Mouse (Mus musculus) thymus, postnatal 36 days (tissue): Measurements from ENCODE around the gene Syde1.
"Not testable (repeated sequence)": the region's sequence is repeated elsewhere in the genome, so short reads cannot be mapped to it uniquely, and the experiment has no call there.

Experiments
- DNase-seq, 2 experiments: peaks; one replicate each; pipeline ENCODE4 v3.0.0; 2022; ENCODE audit warnings: mixed read lengths in 2 of 2

The Syde1 gene

DNA sequence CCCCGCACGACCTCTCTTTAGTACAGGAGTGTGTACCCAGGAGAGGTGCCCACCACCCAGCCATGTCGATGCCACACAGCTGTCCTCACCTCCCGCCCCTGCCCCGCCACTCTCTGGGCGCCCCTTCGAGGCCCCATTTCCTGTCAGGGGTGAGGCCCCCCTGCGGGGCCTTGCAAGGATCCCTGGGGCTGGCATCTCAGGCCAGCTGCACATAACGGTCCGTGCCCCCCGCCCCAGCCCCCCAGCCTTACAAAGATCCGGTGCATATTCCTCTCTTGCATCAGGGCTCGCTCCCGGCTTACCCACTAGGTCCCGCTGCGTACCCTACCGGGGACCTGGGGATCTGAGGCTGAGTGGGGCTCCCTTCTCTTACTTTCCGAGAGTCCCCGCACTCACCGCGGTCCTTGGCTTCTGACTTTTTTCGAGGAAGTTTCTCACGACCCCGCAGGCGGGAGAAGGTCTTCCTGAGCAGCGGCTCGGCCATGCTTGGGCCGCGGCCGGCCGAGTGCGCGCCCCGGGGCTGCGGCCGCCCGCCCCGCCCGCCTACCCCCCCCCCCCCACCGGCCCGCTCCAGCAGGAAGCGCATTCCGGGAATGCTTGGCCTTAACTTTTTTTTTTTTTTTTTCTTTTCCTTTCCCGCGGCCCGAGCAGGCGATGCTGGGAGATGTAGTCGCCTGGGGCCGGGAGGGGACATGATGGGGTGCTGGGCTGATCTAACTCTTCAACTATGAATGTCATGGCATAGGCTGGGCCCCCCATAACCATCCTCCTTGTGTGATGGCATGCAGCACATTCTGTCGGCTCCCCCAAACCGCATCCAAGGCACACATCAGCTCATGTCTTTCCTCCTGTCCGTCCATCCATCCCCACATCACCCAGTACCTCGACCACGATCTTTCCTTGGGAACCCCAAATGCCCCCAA lies at the start of gene Syde1:
Syde1 (minus strand) TSS at position 559 of the 923 bp plus-strand sequence.
- peak; percentile 83 to 93 for DNase-seq

DNA sequence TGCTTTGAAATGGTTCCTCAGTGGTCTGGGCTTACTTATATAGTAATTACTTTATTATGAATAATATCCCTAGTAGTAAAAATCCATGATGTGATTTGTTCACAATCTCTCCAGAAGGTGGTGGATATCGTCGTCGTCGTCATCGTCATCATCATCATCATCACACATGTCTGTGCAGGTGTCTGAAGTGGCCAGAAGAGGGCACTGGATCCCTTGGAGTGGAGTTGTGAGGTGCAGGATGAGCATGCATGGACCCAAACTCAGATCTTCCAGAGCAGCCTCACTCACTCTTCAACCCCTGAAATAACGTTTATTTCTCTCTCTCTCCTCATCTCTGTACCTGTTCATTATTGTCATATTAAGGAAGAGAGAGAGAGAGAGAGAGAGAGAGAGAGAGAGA lies 40.5 kb upstream of the Syde1 start:
- peak; percentile 7 to 18 for DNase-seq

DNA sequence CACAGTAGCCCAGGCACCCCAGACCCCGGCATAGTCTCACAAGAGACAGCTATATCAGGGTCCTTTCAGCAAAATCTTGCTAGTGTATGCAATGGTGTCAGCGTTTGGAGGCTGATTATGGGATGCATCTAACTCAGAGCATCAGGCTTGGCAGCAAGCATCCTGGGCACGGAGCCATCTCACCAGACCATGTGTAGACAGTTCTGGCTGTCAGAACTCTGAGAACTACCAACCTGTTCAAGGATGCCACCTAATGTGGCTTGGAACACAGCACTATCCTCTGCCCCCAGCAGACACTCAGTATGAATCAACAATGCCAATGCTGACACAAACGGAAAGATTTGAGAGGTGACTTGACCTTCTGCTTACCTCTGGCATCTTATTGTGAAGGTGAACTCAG lies 38.4 kb upstream of the Syde1 start:
- no peak for DNase-seq

DNA sequence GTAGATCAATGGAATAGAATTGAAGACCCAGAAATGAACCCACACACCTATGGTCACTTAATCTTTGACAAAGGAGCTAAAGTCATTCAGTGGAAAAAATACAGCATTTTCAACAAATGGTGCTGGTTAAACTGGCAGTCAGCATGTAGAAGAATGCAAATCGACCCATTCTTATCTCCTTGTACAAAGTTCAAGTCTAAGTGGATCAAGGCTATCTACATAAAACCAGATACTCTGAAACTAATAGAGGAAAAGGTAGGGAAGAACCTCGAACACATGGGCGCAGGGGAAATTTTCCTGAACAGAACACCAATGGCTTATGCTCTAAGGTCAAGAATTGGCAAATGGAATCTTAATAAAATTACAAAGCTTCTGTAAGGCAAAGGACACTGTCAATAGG lies 31.4 kb upstream of the Syde1 start:
- DNase-seq = not testable (repeated sequence)

DNA sequence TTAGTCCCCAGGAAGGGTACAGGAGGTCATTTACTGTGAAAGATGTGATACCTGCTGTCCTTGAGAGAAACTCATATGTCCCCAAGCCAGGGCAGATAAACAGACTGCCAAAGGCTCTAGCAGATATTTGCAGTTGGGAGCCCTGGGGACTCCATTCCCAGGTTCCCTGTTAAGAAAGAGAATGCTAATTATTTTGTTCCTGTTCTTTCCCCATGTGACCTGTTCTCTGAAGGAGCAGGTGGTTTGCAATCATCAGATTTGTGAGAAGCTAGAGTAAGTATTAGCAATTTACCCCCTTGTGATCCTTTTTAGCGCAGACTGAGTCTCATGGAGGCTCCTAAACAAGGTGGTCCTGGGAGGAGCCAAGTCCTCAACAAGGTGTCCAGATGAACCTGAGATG lies 26.2 kb upstream of the Syde1 start, which contains the start of gene Olfr1357:
Olfr1357 (minus strand) TSS at position 101 of the 400 bp plus-strand sequence.
- DNase-seq = no peak

DNA sequence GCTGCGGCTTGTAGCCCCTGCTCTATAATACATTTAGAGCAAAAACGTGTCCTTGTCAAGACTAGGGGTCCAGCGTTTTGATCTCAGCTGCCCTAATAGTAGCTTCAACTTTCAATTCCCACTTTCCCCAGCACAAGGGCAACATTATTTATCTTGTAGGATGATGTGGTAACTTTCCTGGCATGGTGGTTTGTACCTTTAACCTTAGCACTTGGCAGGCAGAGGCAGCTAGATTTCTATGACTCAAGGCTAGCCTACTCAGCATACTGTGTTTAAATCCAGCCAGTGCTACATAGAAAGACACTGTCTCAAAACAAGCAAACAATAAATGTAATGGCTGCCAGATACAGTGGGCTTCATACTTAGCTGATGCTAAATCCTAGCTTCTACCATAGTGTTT lies 15.8 kb upstream of the Syde1 start:
- DNase-seq = no peak

DNA sequence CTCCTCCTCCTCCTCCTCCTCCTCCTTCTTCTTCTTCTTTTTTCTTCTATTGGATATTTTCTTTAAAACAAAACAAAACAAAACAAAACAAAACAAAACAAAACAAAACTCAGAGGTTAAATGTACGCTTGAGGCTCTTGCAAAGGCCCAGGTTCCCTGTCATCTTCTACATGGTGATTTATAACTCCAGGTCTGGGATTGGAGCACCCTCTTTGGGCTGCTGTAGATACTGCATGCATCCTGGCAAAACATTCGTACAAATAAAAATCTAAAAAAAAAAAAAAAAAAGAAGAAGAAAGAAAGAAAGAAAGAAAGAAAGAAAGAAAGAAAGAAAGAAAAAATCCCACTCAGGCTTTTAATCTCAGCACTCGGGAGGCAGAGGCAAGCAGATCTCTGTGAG lies 13.3 kb upstream of the Syde1 start:
- peak; percentile 68 to 72 for DNase-seq

DNA sequence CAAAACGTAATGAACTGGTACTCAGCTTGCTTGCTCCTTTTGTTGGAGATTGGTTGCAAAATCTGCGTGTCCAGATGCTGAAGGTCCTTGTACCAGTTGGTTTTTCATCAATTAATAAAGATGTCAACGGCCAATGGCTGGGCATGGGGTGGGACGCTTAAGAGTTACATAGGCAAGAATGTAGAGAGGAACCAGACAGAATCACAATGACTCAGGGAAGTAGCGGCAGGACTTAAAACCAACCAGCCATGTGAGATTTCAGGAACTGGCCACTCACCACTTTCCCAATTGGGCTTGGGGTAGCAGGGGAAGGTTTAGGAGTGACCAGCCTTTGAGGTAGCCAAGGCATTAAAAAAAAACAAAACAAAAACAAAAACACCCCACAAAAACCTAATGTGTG lies 8.1 kb upstream of the Syde1 start:
- DNase-seq = no peak

DNA sequence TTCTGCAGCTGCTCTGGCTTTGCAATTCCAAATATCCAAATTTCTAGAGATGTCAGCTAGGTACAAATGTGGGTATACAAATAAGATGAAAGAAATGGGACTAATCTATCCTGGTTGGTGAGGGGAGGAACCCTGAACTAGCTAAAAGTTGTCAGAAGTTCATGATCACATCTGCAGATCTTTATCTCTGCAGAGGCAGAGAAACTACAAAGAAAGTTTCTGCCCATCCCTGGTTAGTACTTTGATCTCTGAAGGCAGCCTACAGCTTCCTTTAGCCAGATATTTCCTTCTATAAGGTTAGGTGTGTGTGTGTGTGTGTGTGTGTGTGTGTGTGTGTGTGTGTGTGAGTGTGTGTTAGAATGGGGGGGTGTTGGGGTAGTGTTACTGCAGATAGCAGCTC lies 2.8 kb upstream of the Syde1 start:
- DNase-seq = no peak

DNA sequence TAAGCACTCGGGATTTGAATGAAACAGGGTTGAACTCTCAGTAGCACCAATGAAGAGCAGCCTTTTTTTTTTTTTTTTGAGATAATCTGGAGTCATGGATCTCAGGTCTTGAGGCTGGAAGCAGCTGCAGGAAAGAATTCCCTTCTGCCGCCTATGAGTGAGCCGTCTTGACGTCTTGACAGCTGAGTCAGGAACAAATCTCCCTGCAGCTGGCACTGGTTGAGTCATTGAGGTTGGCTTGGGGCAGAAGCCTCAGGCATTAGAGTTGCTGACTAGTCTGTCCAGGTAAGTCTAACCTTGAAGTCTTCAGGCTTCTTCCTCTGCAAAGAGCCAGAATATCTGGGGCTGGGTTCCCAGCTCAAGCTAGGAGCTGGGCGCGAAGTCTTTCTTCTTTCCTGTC lies 2.4 kb upstream of the Syde1 start:
- no peak for DNase-seq

DNA sequence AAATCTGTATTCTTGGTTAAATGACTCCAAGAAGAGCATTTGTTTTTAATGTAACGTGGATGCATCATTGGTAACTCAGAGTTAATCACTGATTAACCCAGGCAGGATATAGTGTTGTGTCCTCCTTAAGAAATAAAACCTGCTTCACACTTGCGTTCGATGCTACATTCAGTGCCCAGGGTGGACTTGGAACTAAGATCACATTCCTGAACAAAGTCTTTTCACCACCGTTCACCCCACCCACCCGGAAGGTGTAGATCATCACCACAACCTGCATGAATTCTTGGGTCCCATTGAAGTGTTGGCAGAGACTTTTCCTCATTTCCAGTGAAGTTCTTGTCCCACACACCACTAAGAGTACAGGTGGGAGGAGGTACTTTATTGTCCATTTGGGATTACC lies 2.0 kb upstream of the Syde1 start:
- no peak for DNase-seq

DNA sequence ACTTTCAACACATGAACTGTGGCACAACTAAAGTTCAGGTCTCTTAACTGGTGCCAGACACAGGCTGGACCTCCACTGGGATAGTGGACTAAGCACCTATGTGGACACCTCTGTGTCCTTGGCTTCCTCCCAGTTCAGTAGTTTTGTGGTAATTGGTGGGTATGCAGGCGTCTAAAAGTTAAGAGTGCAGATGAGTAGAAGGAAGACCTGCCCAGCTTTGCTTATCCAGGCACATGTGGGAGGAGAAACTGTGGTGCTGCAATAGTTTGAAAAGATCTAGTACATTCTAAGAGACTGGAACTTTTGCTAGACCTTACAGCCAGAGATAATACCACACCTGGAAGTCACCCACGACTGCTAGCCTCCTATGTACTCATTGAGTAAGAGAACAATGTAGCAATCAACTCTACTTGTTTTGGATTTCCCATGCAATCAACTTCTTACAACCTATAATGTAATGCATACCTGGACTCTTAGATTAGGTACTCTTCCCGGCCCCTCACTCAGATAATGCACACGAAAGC lies 1.2 kb upstream of the Syde1 start:
- no peak for DNase-seq

DNA sequence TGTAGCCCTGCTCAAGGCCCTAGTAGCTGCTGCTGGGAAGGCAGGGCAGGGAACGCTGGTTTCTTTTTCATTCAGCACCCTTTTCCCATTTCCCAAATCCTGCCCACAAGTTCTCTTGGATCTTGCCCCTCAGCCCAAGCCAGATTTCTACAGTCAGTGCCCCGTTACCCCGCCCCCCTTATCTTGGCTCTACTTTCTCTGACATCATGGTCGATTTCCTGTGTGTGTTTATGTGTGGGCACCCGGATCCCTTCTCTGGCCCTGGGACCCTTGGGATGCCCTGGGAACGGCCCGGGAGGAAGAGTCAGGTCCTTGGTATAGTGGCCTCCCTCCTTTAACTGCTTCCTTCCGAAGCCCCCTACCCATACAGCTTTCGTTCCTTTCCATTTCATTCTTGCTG lies 1.0 kb downstream of the Syde1 start:
- DNase-seq = peak; percentile 62 to 65

DNA sequence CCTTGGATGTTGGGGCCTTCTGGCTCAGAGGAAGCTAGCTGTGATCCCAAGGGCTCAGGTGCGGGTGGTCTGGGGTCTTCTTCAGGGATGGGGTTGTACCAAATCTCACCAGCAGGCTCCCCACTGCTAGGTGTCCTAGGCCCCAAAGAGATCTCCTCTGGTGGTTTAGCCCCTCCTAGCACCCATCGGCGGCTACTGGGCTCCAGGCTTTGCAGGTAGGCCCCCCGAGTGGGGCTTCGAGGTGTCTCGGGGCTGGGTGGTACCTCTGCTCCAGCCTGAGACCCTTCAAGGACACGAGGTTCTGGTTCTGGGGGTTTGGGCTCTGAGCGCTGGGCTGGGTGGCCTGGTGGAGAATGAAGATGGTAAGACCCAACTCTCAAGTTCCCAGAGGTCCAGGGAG lies 1.9 kb downstream of the Syde1 start:
- peak in 1 of 2 experiments; percentile 45 for DNase-seq

DNA sequence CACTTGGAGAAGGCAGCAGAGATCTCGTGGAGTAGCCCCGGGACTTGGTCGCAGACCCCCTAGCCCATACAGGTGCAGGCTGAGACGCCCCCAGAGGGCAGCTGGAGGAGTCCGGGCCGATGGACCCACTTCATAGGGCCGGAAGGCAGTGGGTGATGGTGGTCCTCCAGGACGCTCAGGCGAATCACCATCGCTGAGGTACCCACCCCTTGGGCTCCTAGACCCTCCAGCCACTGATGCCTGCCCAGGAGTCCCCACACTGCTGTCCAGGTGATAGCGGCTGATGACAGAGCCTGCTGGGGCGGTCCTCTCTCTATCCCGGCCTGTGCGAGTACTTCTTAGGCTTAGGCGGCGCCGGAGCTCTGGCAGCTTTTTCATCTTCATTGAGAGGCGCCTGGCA lies 2.5 kb downstream of the Syde1 start:
- peak in 1 of 2 experiments; percentile 35 for DNase-seq

DNA sequence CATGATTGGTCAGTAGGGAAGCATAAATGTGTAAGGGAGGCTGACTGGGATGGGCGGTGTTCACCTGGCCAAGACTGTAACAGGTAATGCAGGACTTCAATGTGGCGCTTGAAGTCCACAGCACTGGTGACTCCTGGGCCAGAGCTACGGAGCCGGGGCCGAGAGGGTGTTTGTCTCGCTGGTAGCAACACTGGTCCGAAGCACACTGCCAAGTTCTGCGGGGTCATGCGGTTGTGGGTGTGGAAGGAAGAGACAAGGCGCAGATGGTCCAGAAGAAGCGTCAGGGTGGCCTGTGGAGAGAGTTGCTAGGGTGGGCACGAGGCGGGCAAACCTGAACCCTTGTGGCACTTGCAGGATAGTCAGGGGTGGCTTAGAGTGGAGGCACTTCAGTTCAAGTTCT lies 5.7 kb downstream of the Syde1 start:
- peak in 1 of 2 experiments; percentile 9 for DNase-seq

DNA sequence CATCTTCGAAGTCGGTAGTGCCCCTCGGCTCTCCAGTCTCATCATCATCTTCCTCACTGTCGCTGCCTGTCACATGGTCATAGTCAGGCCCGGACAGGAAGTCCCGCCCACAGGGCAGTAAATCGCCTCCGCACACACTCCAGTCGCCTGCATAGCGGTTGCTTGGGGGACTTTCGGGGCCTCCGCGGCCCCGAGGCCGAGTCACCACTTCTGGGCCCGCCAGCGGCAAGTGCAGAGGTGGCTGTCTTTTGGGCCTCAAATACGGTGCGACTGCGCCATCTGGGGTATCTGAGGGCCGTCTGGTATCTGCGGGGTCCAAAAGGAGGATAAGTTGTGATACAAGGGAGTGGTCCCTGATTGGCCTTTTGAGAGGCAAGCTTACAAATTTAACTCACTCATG lies 6.2 kb downstream of the Syde1 start:
- peak in 1 of 2 experiments; percentile 24 for DNase-seq

DNA sequence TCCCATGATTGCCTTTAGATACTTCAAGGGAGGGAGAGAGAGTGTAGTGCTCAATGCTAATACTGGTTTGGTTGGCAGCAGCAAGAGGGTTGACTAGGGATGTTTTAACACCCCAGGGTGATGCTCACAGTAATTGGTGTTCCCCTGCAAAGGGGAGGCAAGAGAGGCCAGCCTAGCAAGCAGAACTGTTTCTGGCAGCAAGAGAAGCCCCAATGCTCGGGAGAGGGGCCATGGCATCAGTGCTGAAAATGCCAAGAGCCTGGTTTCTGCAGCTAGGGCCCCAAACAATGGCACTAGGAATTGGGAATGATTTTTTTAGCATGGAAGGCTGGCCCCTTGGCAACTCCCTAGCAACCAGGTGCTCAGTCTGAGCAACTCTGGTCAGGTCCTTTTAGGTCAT lies 6.8 kb downstream of the Syde1 start:
- DNase-seq = peak in 1 of 2 experiments; percentile 3

DNA sequence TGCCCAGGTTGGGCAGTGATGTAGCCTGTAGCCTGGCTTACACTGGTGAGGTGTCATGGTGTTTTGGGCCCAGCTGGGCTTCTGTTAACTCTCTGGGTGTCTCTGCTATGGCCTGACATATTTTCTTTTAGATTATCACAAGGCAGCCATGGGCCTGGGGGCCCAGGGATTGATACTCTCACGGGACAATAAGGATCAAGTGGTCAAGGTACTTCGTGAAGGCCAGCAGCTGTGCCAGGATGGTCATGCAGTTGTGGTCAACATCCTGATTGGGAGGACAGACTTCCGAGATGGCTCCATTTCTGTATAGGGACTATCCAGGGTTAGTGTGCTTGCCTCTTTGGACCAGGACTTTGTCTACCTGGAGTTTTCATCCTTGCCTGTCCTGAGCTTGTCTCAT lies 7.8 kb downstream of the Syde1 start:
- peak in 1 of 2 experiments; percentile 2 for DNase-seq

DNA sequence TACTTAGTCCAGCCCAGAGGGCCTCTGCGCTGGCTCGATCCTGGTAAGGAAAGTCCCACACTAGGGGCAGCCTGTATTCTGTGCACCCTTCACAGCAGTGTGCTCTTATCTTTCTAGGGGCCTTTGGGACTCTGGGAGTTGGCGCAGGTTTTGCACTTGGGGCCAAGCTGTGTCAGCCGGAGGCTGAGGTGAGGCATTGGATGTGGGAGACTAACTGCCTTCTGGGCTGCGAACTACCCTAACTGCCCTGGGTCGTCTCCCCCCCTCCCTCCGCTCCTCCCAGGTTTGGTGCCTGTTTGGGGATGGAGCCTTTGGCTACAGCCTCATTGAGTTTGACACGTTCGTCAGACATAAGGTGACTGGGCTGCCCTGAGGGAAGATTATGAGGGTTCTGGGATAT lies 8.4 kb downstream of the Syde1 start:
- no peak for DNase-seq

DNA sequence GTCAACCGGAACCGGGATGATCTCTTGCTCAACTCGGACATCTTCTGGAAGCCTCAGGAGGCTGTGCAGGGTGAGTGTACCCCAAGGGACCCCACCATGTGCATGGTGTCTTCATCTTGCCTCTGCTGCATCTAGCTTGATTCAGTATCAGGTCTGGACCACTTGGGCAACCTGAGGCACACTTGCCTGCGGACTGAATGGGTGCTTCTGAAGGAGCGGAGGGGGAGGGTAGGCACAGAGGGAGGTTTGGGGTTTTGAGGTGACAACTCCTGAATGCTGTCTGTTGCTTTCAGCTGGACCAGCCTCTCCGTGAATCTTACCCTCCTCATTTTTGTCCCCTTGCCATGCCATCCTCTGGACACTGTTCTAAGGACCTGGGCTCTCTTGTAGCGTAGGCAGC lies 10.6 kb downstream of the Syde1 start:
- DNase-seq = peak in 1 of 2 experiments; percentile 6

DNA sequence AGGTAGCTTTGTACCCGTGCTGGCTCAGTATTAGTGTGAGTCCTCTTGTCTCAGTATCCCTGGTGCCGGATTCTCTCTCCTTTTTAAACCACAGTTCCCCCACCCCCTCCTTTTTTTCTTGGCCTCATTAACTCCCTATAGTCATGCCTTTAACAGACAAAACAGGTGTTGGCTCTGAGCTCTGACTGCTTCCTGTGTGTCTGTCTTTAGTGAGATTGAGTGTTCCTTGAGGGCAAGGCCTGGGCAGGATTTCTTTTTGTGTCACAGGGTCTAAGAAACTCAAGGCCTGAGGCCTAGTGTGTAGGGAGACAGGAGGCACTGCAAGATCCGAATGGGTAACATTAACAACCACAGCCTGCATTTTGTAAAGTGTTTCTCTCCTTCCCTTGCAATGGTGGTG lies 13.6 kb downstream of the Syde1 start:
- DNase-seq = peak in 1 of 2 experiments; percentile 48

DNA sequence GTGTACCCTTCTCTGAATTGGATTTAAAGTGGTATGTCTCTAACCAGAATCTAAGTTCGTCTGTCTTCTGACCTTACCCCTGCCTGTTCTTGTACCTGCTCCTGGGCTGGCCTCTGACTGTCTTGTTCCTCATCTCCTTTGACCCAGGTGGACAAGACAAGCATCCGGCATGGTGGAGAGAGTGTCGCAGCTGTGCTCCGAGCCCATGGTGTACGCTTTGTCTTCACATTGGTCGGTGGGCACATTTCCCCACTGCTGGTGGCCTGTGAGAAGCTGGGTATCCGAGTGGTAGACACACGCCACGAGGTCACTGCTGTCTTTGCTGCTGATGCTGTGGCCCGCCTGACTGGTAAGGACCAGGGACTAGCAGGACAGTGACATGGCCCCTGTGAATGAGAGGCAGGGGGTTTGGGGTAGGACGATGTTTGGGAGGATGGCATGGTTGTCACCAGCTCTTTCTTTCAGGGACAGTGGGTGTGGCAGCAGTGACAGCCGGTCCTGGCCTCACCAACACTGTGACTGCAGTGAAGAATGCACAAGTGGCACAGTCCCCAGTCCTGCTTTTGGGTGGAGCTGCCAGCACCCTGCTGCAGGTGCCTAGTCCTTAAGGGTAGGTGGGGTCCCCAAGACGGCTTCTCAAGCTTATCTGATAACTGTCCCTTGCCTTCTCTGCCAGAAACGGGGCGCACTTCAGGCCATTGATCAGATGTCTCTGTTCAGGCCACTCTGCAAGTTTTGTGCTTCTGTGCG lies 15.2 kb downstream of the Syde1 start:
- peak in 1 of 2 experiments; percentile 54 for DNase-seq

DNA sequence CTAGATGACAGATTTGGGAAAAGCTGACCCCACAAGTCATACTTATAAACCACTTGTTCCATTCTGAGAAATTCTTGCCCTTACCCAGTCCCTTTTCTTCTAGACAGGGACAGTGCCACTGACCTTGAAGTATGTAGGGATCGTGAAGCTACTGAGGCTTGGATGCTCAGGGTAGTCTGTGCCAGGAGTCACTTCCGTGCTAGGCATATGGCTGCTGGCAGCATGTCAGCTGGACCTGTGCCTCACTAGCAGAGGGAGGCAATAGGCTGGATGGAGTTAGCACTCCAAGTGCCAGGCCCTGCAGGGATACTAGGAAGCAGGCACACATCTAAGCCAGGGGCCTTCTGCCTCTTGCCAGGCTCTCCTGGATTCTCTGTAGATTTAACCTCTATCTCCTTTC lies 16.1 kb downstream of the Syde1 start:
- DNase-seq = no peak
